Mouse (Mus musculus) embryonic facial prominence, embryonic 11.5 days (tissue): ENCODE results near the gene Wbp1. TPM values are rescaled to one million over a fixed set of nuclear protein-coding genes. Genes with fewer than 3 reads are reported as not detected.
"Not testable (repeated sequence)": the region's sequence is repeated elsewhere in the genome, so short reads cannot be mapped to it uniquely, and the experiment has no call there.

Experiments used
- ATAC-seq: fragments of 200-750 bp; cut with Nextera tagmentation; replicated peaks from 2 replicates; pipeline ENCODE4 v1.8.0; 2017; ENCODE audit warnings: low read depth; ENCODE audit not compliant: insufficient number of reproducible peaks, low FRiP score, low TSS enrichment
- DNase-seq: peaks from one replicate; pipeline ENCODE4 v3.0.0-alpha.2; 2015; ENCODE audit warnings: low spot score
- H3K27ac ChIP-seq: fragments of 300-500 bp; sonication (generic); replicated peaks from 2 replicates; pipeline ENCODE4 v1.5.1; 2014; ENCODE audit warnings: mild to moderate bottlenecking, low read depth, low read length, control low read depth
- H3K27me3 ChIP-seq: fragments of 300-500 bp; sonication (generic); 2 replicates; pipeline ENCODE4 v1.6.1; 2014; ENCODE audit warnings: mild to moderate bottlenecking, low read length, moderate library complexity, mixed read lengths; ENCODE audit not compliant: control insufficient read depth, insufficient read depth
- H3K36me3 ChIP-seq: fragments of 300-500 bp; sonication (generic); replicated peaks from 2 replicates; pipeline ENCODE4 v1.6.1; 2014; ENCODE audit warnings: low read depth, mild to moderate bottlenecking, low read length, moderate library complexity, mixed read lengths; ENCODE audit not compliant: control insufficient read depth, insufficient read depth
- H3K4me1 ChIP-seq: fragments of 300-500 bp; sonication (generic); 2 replicates; pipeline ENCODE4 v1.6.1; 2014; ENCODE audit warnings: low read length, mixed read lengths; ENCODE audit not compliant: control insufficient read depth, insufficient read depth
- H3K4me2 ChIP-seq: fragments of 300-500 bp; sonication (generic); 2 replicates; pipeline ENCODE4 v1.6.1; 2014; ENCODE audit warnings: low read depth, mild to moderate bottlenecking, control low read depth, low read length, moderate library complexity
- H3K4me3 ChIP-seq: fragments of 300-500 bp; sonication (generic); 2 replicates; pipeline ENCODE4 v1.5.1; 2014; ENCODE audit warnings: low read depth, low read length, control low read depth
- H3K9ac ChIP-seq: fragments of 300-500 bp; sonication (generic); replicated peaks from 2 replicates; pipeline ENCODE4 v1.6.1; 2014; ENCODE audit warnings: mild to moderate bottlenecking, control low read depth, low read length
- H3K9me3 ChIP-seq: fragments of 300-500 bp; sonication (generic); replicated peaks from 2 replicates; pipeline ENCODE4 v1.6.1; 2016; ENCODE audit warnings: mild to moderate bottlenecking, low read length, inconsistent platforms, mixed read lengths; ENCODE audit not compliant: control insufficient read depth
- WGBS: fragments of 180-500 bp; shearing (Covaris S2); extraction: QIAGEN DNeasy Blood & Tissue Kit; methylation state at CpG from one replicate; pipeline ENCODE4 v1.1.7; 2014; 5-methylcytosine and 5-hydroxymethylcytosine counted together
- polyA plus RNA-seq: library from polyadenylated mRNA; unstranded; fragments of >200 nt; fragmentation: Nextera tagmentation; extraction: Ambion mirVana; gene quantifications from 2 replicates; pipeline ENCODE4 v1.2.1, GENCODE M21; 2014

Wbp1 gene
- polyA plus RNA-seq, 1 experiment from 2014 or later = 146 TPM

DNA sequence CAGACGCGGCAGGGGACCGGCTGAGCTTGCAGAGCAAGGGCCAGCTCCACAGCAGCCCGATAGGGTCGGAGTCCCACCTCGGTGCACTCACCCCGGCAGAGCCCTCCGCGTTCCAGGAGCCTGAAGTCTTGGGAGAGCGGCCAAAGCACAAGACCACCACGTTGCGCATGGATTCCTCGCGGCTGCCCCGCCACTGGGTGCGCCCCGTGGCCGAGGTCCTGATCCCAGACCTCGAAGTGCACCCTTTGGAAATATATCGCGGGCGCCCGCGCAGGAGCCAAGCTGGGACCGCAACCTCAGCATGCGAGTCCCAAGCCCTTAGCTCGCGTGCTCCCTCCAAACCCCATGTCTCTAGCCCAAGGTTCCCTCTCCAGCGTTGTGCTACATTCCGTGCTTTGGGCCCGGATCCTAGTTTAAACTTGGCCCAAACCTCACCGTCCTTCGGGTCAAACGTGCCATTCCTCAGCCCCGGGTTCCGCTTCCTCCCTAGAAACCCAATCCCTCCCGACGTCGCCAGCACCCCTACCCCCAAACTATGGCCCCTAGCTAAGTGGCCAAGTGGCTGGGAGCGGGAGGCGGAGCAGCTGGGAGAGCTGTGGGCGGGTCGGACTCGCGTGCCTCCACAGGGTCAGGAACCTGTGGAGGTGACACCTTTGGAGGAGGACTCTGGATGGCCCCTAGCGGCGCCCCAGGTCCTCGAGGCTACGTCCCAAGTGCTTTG, 40.7 kb upstream of the Wbp1 start:
- Histone ChIP-seq H3K27me3 (peaks cover 18% of the 10 kb centered on the region), H3K9me3 (no peaks in the 10 kb centered on the region), H3K27ac (no peak overlapping the region), H3K4me2 (peak overlapping the region; percentile 63), H3K9ac (peak overlapping the region; percentile 43), H3K36me3 (no peaks in the 10 kb centered on the region), H3K4me1 (no peaks in the 10 kb centered on the region), H3K4me3 (peak overlapping the region; percentile 31)
- WGBS = under 1% methylated on average over 47 of the region's 49 CpGs
- peak; percentile 41 for DNase-seq
- no peak for ATAC-seq

GRCm38 (mm10) chr6:83161442-83161841, 40.1 kb upstream of the Wbp1 start:
- WGBS = 5% methylated on average over 19 of the region's 19 CpGs
- H3K9ac ChIP-seq = peak overlapping the region; percentile 43; the same call in 1 of the 2 replicates
- peak overlapping the region; percentile 31 for H3K4me3 ChIP-seq
- H3K4me2 ChIP-seq = peak overlapping the region; percentile 63
- H3K36me3 ChIP-seq = no peaks in the 10 kb centered on the region
- H3K27me3 ChIP-seq = peaks cover 18% of the 10 kb centered on the region
- H3K4me1 ChIP-seq = no peaks in the 10 kb centered on the region
- H3K9me3 ChIP-seq = no peaks in the 10 kb centered on the region
- no peak overlapping the region for H3K27ac ChIP-seq
- DNase-seq (no peak), ATAC-seq (no peak)

- not testable (repeated sequence) for ATAC-seq
Observed at GRCm38 (mm10) chr6:83159456-83159855, 38.1 kb upstream of the Wbp1 start.

DNA sequence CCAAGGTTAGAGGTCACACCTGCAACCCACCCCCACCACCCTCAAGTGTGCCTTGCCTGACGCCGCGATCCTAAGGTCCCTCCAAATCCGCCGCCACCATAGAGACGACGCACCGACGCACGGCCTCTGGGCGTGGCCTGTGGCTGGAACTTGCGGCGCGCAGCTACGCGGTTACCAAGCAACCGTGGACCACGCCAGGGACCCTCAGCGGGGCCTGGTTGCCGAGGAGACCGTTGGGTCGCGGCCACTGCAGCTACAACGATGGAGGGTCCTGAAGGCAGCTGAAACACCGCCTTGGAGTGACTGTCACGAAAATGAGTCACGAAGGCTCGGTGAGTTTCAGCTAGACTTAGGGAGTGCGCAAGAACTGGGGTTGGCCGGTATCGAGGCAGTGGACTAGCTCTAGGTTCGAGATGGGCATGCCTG, 34.9 kb upstream of the Wbp1 start, which contains the start of the genes Wdr54 and 1700003E16Rik:
Gene Wdr54, minus strand, starts transcription at position 139 of the 426 bp plus-strand sequence.
Gene 1700003E16Rik, plus strand, starts transcription at position 146 of the 426 bp plus-strand sequence.
- ATAC-seq = peak; percentile 89
- Histone ChIP-seq H3K36me3 (peaks cover 7% of the 10 kb centered on the region; the same call in 1 of the 2 replicates), H3K27me3 (peaks cover 8% of the 10 kb centered on the region), H3K4me3 (peak within 1 kb of the TSS; percentile 51), H3K9me3 (no peaks in the 10 kb centered on the region), H3K27ac (no peak within 1 kb of the TSS), H3K9ac (peak within 1 kb of the TSS; percentile 68), H3K4me1 (peaks cover 2% of the 10 kb centered on the region; the same call in 1 of the 2 replicates), H3K4me2 (peak within 1 kb of the TSS; percentile 83)
- 2% methylated on average over 32 of the region's 32 CpGs for WGBS
- DNase-seq = peak; percentile 94

More at GRCm38 (mm10) chr6:83159456-83159855, 38.1 kb upstream of the Wbp1 start:
- H3K4me3 ChIP-seq, H3K4me2 ChIP-seq, H3K27ac ChIP-seq, H3K4me1 ChIP-seq, H3K36me3 ChIP-seq, H3K9ac ChIP-seq, H3K9me3 ChIP-seq: not testable (repeated sequence)
- WGBS = 39% methylated on average over 3 of the region's 3 CpGs
- peaks cover 18% of the 10 kb centered on the region for H3K27me3 ChIP-seq
- DNase-seq = peak; percentile 77

DNA sequence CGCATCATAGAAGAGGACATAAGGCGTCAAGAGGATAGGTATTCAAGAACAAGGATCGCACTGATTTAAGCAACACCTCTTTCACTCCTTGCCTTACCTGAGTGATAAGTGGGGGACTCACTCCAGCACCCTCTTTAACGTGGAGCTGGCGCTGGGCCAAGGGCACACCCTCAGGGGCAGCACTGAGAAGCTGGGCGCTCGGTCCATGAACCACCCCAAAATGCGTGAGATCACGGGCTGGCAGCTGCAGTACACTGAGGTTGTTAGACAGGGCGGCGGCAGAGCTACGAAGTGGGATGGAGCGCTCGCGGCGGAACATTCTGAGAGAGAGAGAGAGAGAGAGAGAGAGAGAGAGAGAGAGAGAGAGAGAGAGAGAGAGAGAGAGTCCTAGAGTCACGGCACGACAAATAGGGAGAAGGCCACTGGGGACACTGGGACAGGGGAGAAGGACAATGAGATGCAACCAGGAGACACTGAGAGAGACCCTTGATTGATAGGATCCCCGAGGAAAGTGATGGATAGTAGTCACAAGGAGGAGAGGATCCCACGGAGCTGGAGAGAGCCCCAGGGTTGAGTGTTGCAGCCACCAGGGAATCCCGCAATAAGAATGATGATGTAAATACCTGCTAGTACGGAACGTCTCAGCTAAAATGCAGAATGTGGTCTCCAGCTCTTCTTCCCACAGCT, 34.3 kb upstream of the Wbp1 start:
- peaks cover 7% of the 10 kb centered on the region; the same call in 1 of the 2 replicates for H3K36me3 ChIP-seq
- H3K4me2 ChIP-seq = peak overlapping the region; percentile 83
- H3K27me3 ChIP-seq = peaks cover 2% of the 10 kb centered on the region
- no peak overlapping the region for H3K27ac ChIP-seq
- H3K4me1 ChIP-seq = peaks cover 2% of the 10 kb centered on the region; the same call in 1 of the 2 replicates
- peak overlapping the region; percentile 51 for H3K4me3 ChIP-seq
- DNase-seq (peak; percentile 29), ATAC-seq (peak; percentile 6; the same call in 1 of the 2 replicates)
- no peaks in the 10 kb centered on the region for H3K9me3 ChIP-seq
- peak overlapping the region; percentile 68 for H3K9ac ChIP-seq
- WGBS = 7% methylated on average over 23 of the region's 23 CpGs

- Histone ChIP-seq H3K9me3 (no peaks in the 10 kb centered on the region), H3K4me3 (no peak overlapping the region), H3K36me3 (peaks cover 7% of the 10 kb centered on the region; the same call in 1 of the 2 replicates), H3K4me2 (no peak overlapping the region), H3K27me3 (no peaks in the 10 kb centered on the region; the same call in 1 of the 2 replicates), H3K27ac (no peak overlapping the region), H3K9ac (no peak overlapping the region), H3K4me1 (peaks cover 2% of the 10 kb centered on the region; the same call in 1 of the 2 replicates)
- WGBS = 65% methylated on average over 5 of the region's 5 CpGs
- DNase-seq (no peak), ATAC-seq (no peak)
Observed at GRCm38 (mm10) chr6:83153485-83153884, 32.1 kb upstream of the Wbp1 start.

- peaks cover 7% of the 10 kb centered on the region for H3K36me3 ChIP-seq
- peaks cover 2% of the 10 kb centered on the region; the same call in 1 of the 2 replicates for H3K4me1 ChIP-seq
- no peak for ATAC-seq
Observed at GRCm38 (mm10) chr6:83153038-83153437, 31.7 kb upstream of the Wbp1 start.

More at GRCm38 (mm10) chr6:83153038-83153437, 31.7 kb upstream of the Wbp1 start:
- Histone ChIP-seq H3K4me2 (no peak overlapping the region), H3K4me3 (no peak overlapping the region), H3K9ac (no peak overlapping the region), H3K27ac (no peak overlapping the region), H3K9me3 (no peaks in the 10 kb centered on the region), H3K27me3 (no peaks in the 10 kb centered on the region; the same call in 1 of the 2 replicates)
- 91% methylated on average over 12 of the region's 12 CpGs for WGBS
- DNase-seq = no peak
